Mouse (Mus musculus) heart, postnatal 14 days (tissue): Measurements from ENCODE around the gene Mybl2. TPM values are rescaled to one million over a fixed set of nuclear protein-coding genes. Genes with fewer than 3 reads are reported as not detected.

Experiments used
- DNase-seq, 2 experiments: peaks; one replicate each; pipeline ENCODE4 v3.0.0; 2021 to 2022
- intact Hi-C: fragments of 180-260 bp; cut with DNase I; formaldehyde crosslinking; loops from one replicate; pipeline ENCODE4 v1.15.1; 2025
- microRNA-seq, 2 experiments: library from miRNA; unstranded; fragments of <30 nt; microRNA quantifications; one replicate each; pipeline ENCODE4 v1.2.0; 2021 to 2022
- total RNA-seq, 2 experiments: library from RNA; stranded (reverse); gene quantifications; 2 replicates each; pipeline ENCODE4 v1.2.3; 2021

The Mybl2 gene
- total RNA-seq, 2 experiments from 2014 or later = 1.7 to 2.3 TPM

- intact Hi-C loops = loop anchor here (5.0 kb wide), 2 partner anchors 99 to 181 kb away; partner anchors contain the start of gene Tox2
- DNase-seq = no peak
Measured at GRCm38 (mm10) chr2:163102900-163103653, 48.6 kb downstream of the Mybl2 start.

GRCm38 (mm10) chr2:163104086-163104770, 49.7 kb downstream of the Mybl2 start:
- intact Hi-C loops = loop anchor here (5.0 kb wide), 2 partner anchors 98 to 182 kb away; partner anchors contain the start of gene Tox2
- DNase-seq = no peak

GRCm38 (mm10) chr2:163108385-163108784, 53.9 kb downstream of the Mybl2 start:
- intact Hi-C loops = no loop called here
- DNase-seq = no peak

- intact Hi-C loops = no loop called here
- no peak for DNase-seq
Measured at GRCm38 (mm10) chr2:163110706-163111105, 56.2 kb downstream of the Mybl2 start.

- DNase-seq = no peak
- intact Hi-C loops = no loop called here
Measured at GRCm38 (mm10) chr2:163111413-163112201, 57.1 kb downstream of the Mybl2 start.

GRCm38 (mm10) chr2:163120626-163121352, 66.3 kb downstream of the Mybl2 start:
- intact Hi-C loops = no loop called here
- DNase-seq = no peak

- intact Hi-C loops = no loop called here
- DNase-seq = no peak
Measured at GRCm38 (mm10) chr2:163121353-163121660, 66.8 kb downstream of the Mybl2 start.

- intact Hi-C loops = no loop called here
- peak; percentile 44 to 72 for DNase-seq
Measured at GRCm38 (mm10) chr2:163122319-163122718, 67.8 kb downstream of the Mybl2 start.

GRCm38 (mm10) chr2:163123496-163123895, 69.0 kb downstream of the Mybl2 start:
- intact Hi-C loops = no loop called here

GRCm38 (mm10) chr2:163130837-163131236, 76.3 kb downstream of the Mybl2 start:
- intact Hi-C loops = no loop called here
- no peak for DNase-seq

More at GRCm38 (mm10) chr2:163123496-163123895, 69.0 kb downstream of the Mybl2 start:
- no peak for DNase-seq

GRCm38 (mm10) chr2:163132314-163132713, 77.8 kb downstream of the Mybl2 start:
- intact Hi-C loops = no loop called here
- no peak for DNase-seq

Small RNAs within 50 kb of the gene (microRNA-seq; reads per million reads assigned to microRNA genes)
- 0 reads per million in 2 experiments for gene Gm22174
- gene Mir7003 = 0 to 0.81 reads per million in 2 experiments

Other genes with a start within 250 kb of the Mybl2 start
- 10 to 100 TPM; 88.4 to 91.7 TPM for gene Srsf6, start 123.2 kb upstream of the Mybl2 start, total RNA-seq
- gene L3mbtl1, start 111.2 kb upstream of the Mybl2 start, total RNA-seq = under 1 TPM in 1 of 2 experiments, not detected in 1; 0.05 TPM
- under 1 TPM in 1 of 2 experiments, not detected in 1; 0.12 TPM for gene Sgk2, start 67.4 kb upstream of the Mybl2 start, total RNA-seq
- 10 to 100 TPM; 21.6 to 21.7 TPM for gene Ift52, start 37.3 kb upstream of the Mybl2 start, total RNA-seq
- not detected for gene Gtsf1l, start 33.2 kb downstream of the Mybl2 start, total RNA-seq
- 1 to 10 TPM; 2.4 to 2.6 TPM for gene Tox2, start 148.4 kb downstream of the Mybl2 start, total RNA-seq